Mouse (Mus musculus): Measurements from ENCODE around the gene Ung. TPM values are rescaled to one million over a fixed set of nuclear protein-coding genes. Genes with fewer than 3 reads are reported as not detected.

The Ung gene
- polyA plus RNA-seq (2012; fragmentation: generic; extraction: Trizol), result 1 to 10 TPM; 2.7 to 9.9 TPM

DNA sequence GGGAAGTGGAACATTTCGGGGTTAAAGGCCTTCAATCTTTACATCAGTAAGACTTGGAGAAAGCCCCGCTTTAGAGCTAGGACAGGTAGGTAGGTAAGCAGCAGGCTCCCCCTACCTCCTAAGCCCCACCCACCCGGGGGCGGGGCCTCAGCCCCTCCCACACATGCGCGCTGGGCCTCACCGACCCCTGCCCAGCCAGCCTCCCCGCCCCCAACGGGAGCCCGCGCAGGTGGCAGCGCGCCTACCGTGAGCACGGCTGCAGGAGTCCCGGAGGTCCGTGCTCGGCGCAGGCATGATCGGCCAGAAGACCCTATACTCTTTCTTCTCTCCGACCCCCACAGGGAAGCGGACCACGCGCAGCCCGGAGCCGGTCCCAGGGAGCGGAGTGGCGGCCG lies at the start of gene Ung:
Ung (plus strand) TSS at position 176 of the 395 bp plus-strand sequence.

GRCm38 (mm10) chr5:114091057-114091807 lies 39.0 kb upstream of the Ung start, which contains the start of gene Svop:
Gene Svop (minus strand): TSS chr5:114091570.

DNA sequence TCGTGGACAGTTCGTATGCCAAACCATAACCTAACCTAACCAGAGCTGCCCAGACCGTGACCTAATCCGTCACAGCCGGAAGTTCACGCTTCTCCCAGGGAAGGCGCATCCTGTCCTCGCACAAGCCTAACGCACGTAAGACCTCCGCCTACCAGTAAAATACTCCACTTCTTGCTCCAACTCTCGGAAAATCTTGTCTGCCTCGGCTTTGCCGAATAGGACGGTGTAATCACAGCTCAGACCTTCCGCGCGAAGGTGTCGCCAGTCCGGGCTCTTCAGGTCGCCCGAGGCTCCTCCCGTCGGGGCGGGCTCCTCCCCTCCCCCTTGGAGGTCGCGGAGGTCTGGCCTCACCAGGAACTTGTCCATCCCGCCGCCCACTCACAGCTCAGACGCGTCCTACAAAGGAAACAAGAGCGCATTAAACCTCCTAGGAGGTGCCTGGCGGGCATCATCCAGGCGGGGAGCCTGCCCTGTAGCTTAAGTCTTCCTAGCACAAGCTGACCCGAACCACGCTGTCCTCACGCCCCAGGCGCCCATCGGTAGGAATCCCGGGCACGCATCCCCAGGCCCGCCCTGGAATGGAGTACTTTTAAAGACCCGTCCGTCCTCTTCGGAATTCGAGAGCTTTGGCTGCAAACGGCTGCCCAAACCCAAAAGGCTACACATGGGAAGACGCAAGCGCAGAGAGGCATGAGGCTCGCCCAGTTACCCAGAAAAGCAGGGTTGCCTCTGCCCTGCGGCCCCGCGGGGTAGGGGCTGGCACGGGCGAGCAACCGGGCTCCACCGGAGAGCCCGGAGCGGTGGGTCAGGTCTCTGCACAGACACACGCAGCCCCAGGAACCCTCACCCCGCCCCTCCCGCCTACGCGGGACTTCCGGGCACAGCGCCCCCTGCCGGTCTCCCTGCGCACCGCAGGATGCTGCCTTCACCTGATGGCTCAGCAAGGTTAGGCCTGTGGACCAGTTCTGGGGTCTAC lies 2.5 kb upstream of the Ung start, which contains the start of gene Alkbh2:
Alkbh2 (minus strand) TSS at position 845 of the 976 bp plus-strand sequence.

DNA sequence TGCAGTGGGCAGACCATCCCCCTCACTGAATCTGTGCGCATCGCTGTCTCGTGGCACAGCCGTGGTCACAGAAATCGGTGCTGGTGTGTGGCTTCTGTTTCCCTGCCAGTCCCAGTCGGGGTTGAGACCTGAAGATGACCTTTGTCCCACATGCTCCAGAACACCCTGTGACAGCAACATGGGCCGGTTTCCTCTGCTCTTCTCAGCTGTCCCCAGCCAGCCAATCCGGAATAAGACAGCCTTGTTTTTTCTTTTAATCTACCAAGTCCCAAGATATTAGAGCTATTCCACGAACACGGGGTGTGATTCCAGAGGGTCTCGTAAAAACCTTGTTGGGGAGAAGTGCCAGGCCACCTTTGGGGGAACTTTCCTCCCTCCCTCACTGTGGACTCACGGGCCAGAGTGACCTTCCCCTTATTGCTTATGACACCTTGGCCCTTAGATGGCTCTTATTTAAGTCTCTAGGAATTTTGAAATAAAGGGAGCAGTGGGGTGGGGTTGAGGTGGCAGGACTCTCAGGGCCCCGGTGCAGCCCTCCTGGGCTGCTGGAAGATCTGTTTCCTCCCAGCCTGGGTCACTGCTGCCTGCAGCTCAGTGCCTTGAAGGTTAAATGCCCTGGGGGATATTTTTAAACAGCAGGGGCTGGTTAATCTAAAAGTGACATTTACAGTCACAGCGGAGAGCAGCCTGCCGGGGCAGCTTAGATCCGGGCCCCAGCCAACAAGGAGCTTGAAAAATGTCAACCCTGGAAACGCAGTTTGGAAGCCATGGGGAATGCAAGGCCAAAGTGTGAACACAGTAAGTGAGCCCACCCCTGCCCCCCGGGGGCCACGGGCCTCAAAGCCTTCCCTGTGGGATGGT lies 16.1 kb downstream of the Ung start, which contains the start of gene Acacb:
Acacb (plus strand) TSS at position 508 of the 861 bp plus-strand sequence.

Other genes starting within 250 kb of the Ung start
- gene Coro1c, start 221.6 kb upstream of the Ung start, polyA plus RNA-seq (2012; fragmentation: generic; extraction: Trizol), result 10 to 100 TPM; 25.0 to 48.5 TPM
- gene Ssh1, start 136.5 kb upstream of the Ung start, polyA plus RNA-seq (2012; fragmentation: generic; extraction: Trizol), result 1 to 10 TPM in 1 of 2 experiments, under 1 TPM in 1; 0.90 to 4.2 TPM
- gene Dao, start 126.7 kb upstream of the Ung start, polyA plus RNA-seq (2012; fragmentation: generic; extraction: Trizol), result under 1 TPM in 1 of 2 experiments, not detected in 1; 0.04 TPM
- 10 to 100 TPM in 1 of 2 experiments, 1 to 10 TPM in 1; 4.8 to 18.7 TPM for gene Usp30, start 64.9 kb upstream of the Ung start, polyA plus RNA-seq (2012; fragmentation: generic; extraction: Trizol)
- under 1 TPM; 0.04 to 0.05 TPM for gene Svop, start 38.8 kb upstream of the Ung start, polyA plus RNA-seq (2012; fragmentation: generic; extraction: Trizol)
- 1 to 10 TPM; 1.4 TPM for gene Alkbh2, start 2.2 kb upstream of the Ung start, polyA plus RNA-seq (2012; fragmentation: generic; extraction: Trizol)
- gene Acacb, start 16.1 kb downstream of the Ung start, polyA plus RNA-seq (2012; fragmentation: generic; extraction: Trizol), result under 1 TPM; 0.04 to 0.41 TPM
- gene Foxn4, start 143.4 kb downstream of the Ung start, polyA plus RNA-seq (2012; fragmentation: generic; extraction: Trizol), result not detected
- 10 to 100 TPM in 1 of 2 experiments, 1 to 10 TPM in 1; 5.0 to 10.8 TPM for gene Myo1h, start 158.8 kb downstream of the Ung start, polyA plus RNA-seq (2012; fragmentation: generic; extraction: Trizol)